Mouse (Mus musculus) E14TG2a.4 (cell line): ENCODE data around the gene Dscam.

Experiments
- H3K27me3 ChIP-seq: 2 replicates; pipeline ENCODE4 v1.6.1; 2014; ENCODE audit warnings: low read length, control low read depth; ENCODE audit not compliant: insufficient read depth
- H3K36me3 ChIP-seq: 2 replicates; pipeline ENCODE4 v1.6.1; 2014; ENCODE audit warnings: low read length, control low read depth; ENCODE audit not compliant: insufficient read depth
- H3K4me1 ChIP-seq: replicated peaks from 2 replicates; pipeline ENCODE4 v1.6.1; 2014; ENCODE audit warnings: low read depth, low read length, control low read depth
- H3K4me3 ChIP-seq: replicated peaks from 2 replicates; pipeline ENCODE4 v1.5.1; 2014; ENCODE audit warnings: mild to moderate bottlenecking, low read length
- H3K9me3 ChIP-seq: 2 replicates; pipeline ENCODE4 v1.6.1; 2014; ENCODE audit warnings: low read length, control low read depth
- CTCF ChIP-seq: conservative IDR thresholded peaks from 2 replicates; pipeline ENCODE4 v1.5.1; 2014; ENCODE audit warnings: low read length
- NANOG ChIP-seq: IDR thresholded peaks from 2 replicates; pipeline ENCODE4 v1.6.1; 2014; ENCODE audit warnings: borderline replicate concordance, low read length, mixed read lengths
- POU5F1 ChIP-seq: IDR thresholded peaks from 2 replicates; pipeline ENCODE4 v1.6.1; 2014; ENCODE audit warnings: low read length, borderline replicate concordance

The Dscam gene

GRCm38 (mm10) chr16:97095496-97095895 lies 75.1 kb downstream of the Dscam start:
- Histone ChIP-seq H3K4me1 (no peaks in the 10 kb centered on the region), H3K27me3 (no peaks in the 10 kb centered on the region), H3K4me3 (no peak overlapping the region), H3K9me3 (no peaks in the 10 kb centered on the region), H3K36me3 (no peaks in the 10 kb centered on the region)
- TF ChIP-seq NANOG = no peak
- no peak for TF ChIP-seq CTCF
- no peak for TF ChIP-seq POU5F1

- H3K36me3 ChIP-seq = no peaks in the 10 kb centered on the region
These were observed 81.2 kb downstream of the Dscam start for GRCm38 (mm10) chr16:97089339-97089738.

GRCm38 (mm10) chr16:97083694-97084093 lies 86.9 kb downstream of the Dscam start:
- TF ChIP-seq CTCF = no peak
- no peak for TF ChIP-seq NANOG
- TF ChIP-seq POU5F1 = no peak
- H3K27me3 ChIP-seq = no peaks in the 10 kb centered on the region
- no peaks in the 10 kb centered on the region for H3K36me3 ChIP-seq
- no peak overlapping the region for H3K4me3 ChIP-seq
- H3K4me1 ChIP-seq = no peaks in the 10 kb centered on the region
- no peaks in the 10 kb centered on the region for H3K9me3 ChIP-seq

More at GRCm38 (mm10) chr16:97089339-97089738, 81.2 kb downstream of the Dscam start:
- H3K9me3 ChIP-seq = no peaks in the 10 kb centered on the region
- no peaks in the 10 kb centered on the region for H3K4me1 ChIP-seq
- no peaks in the 10 kb centered on the region for H3K27me3 ChIP-seq
- TF ChIP-seq NANOG (no peak), CTCF (no peak), POU5F1 (no peak)
- H3K4me3 ChIP-seq = no peak overlapping the region

GRCm38 (mm10) chr16:97075920-97076572 lies 94.5 kb downstream of the Dscam start:
- H3K4me3 ChIP-seq = no peak overlapping the region
- no peaks in the 10 kb centered on the region for H3K36me3 ChIP-seq
- no peaks in the 10 kb centered on the region for H3K4me1 ChIP-seq
- no peaks in the 10 kb centered on the region for H3K9me3 ChIP-seq
- TF ChIP-seq POU5F1 = no peak
- no peaks in the 10 kb centered on the region for H3K27me3 ChIP-seq

- no peaks in the 10 kb centered on the region for H3K4me1 ChIP-seq
- no peaks in the 10 kb centered on the region for H3K9me3 ChIP-seq
- H3K4me3 ChIP-seq = no peak overlapping the region
- no peaks in the 10 kb centered on the region for H3K36me3 ChIP-seq
- H3K27me3 ChIP-seq = no peaks in the 10 kb centered on the region
- TF ChIP-seq NANOG (no peak), CTCF (no peak), POU5F1 (no peak)
These were observed 95.2 kb downstream of the Dscam start for GRCm38 (mm10) chr16:97075137-97075902.

GRCm38 (mm10) chr16:97073847-97074246 lies 96.7 kb downstream of the Dscam start:
- Histone ChIP-seq H3K4me1 (no peaks in the 10 kb centered on the region), H3K9me3 (no peaks in the 10 kb centered on the region), H3K4me3 (no peak overlapping the region), H3K27me3 (no peaks in the 10 kb centered on the region), H3K36me3 (no peaks in the 10 kb centered on the region)
- TF ChIP-seq POU5F1 (no peak), NANOG (no peak), CTCF (no peak)

- no peak for TF ChIP-seq CTCF
- no peak for TF ChIP-seq NANOG
- TF ChIP-seq POU5F1 = no peak
- Histone ChIP-seq H3K4me1 (no peaks in the 10 kb centered on the region), H3K27me3 (no peaks in the 10 kb centered on the region), H3K9me3 (no peaks in the 10 kb centered on the region), H3K36me3 (no peaks in the 10 kb centered on the region), H3K4me3 (no peak overlapping the region)
These were observed 97.9 kb downstream of the Dscam start for GRCm38 (mm10) chr16:97072624-97073023.

GRCm38 (mm10) chr16:97066856-97067255 lies 103.7 kb downstream of the Dscam start:
- Histone ChIP-seq H3K36me3 (no peaks in the 10 kb centered on the region), H3K4me3 (no peak overlapping the region), H3K27me3 (no peaks in the 10 kb centered on the region), H3K9me3 (no peaks in the 10 kb centered on the region), H3K4me1 (no peaks in the 10 kb centered on the region)
- no peak for TF ChIP-seq POU5F1
- TF ChIP-seq CTCF = no peak
- TF ChIP-seq NANOG = no peak

- no peaks in the 10 kb centered on the region for H3K4me1 ChIP-seq
- peaks cover 25% of the 10 kb centered on the region for H3K9me3 ChIP-seq
- H3K36me3 ChIP-seq = no peaks in the 10 kb centered on the region
- TF ChIP-seq NANOG (no peak), POU5F1 (no peak), CTCF (no peak)
- H3K4me3 ChIP-seq = no peak overlapping the region
- H3K27me3 ChIP-seq = no peaks in the 10 kb centered on the region
These were observed 108.3 kb downstream of the Dscam start for GRCm38 (mm10) chr16:97062207-97062606.
